Mouse (Mus musculus) spleen, postnatal 36 days (tissue): ENCODE measurements around the gene Cdk14.

Experiments used
- DNase-seq, 2 experiments: peaks; one replicate each; pipeline ENCODE4 v3.0.0; 2022; ENCODE audit warnings: low spot score in 2 of 2, mixed read lengths in 1 of 2

The Cdk14 gene

GRCm38 (mm10) chr5:5419992-5420455, at the start of gene Cdk14:
Cdk14 (minus strand) TSS chr5:5420312.
- peak; percentile 70 to 71 for DNase-seq

DNA sequence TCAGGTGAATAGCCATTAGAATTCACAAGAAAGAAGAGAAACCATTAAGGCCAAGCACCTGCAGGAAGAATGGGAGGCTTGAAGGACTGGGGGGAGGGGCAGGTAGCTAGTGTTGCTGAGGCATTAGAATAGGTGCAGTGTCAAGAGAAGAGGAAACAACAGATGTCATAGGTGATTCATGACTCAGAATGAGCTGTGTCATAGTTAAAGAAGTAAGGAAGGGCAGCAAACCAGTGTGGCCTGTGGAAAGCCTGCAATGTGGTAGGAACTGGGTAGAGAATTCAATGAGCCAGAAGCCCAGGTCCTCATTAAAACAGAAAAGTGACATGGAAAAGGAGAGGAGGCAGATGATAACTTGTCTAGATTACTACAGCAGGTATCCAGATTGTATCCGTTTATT, 45.1 kb upstream of the Cdk14 start:
- DNase-seq: no peak

DNA sequence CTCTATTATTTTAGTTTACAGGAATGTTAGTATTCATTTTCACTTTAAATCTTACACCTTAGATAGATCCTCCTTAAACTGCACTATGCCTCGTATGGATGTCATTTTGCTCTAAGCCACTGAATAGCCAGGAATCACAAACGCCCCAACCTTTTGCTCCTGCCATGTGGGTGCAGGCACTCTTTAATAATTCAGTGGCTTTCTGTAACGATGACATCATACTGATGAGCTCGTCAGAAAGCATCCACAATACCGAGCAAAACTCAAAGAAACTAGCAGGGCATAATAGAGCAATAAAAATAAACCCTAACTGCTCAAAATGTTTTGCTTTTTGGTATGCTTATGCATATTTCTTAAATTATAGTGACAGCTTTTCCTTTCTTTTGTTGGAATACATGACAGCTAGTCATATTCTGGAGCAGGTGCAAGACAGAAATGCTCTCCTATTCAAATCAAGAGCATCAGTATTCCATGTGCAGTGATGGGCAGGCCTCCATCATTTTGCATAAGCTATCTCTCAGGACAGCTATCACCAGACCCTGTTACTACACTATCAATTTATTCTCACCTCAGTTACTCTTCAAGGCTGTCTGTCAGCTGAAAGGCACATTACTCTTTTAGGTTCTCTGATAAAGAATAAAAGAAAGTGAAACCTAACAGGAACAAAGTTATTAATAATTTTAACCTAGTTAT, 11.8 kb upstream of the Cdk14 start:
- no peak for DNase-seq

DNA sequence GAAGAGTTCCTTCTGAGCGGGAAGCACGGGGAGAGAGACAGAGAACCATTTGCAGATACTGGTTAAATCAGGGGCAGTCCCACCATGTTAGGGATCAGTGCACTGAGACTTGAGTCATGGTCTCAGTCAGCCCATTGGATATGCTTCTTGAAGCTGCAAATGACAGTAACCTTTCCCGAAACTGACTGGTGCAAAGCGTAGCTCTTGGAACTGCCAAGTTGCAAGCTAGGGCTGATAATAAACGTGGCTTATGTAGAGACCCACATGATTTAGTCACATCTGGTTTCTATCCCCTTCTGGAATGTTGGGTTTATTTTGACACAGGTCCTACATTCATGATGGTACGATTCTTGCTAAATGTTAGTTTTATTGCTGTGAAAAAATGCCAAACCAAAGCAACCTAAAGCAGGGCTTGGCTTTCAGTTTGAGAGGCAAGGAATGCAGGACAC, 3.6 kb upstream of the Cdk14 start:
- DNase-seq: no peak

DNA sequence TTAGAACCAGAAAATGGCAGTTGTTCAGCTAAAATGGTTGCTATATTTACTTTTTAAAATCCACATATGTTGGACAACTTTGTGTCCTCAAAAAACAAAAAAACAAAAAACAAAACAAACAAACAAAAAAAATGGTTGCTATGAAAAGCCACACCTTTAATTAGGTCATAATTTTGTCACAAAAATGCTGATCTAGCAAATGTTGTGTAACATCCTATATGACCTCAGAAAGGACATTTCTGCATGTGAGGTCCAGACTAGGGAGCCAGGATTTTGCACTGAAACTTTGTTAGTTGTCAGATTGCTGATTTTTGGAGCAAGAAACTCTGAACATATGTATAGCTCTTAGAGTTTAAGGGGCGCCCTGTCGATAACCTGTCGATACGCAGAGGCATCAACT, 3.0 kb upstream of the Cdk14 start:
- no peak for DNase-seq

DNA sequence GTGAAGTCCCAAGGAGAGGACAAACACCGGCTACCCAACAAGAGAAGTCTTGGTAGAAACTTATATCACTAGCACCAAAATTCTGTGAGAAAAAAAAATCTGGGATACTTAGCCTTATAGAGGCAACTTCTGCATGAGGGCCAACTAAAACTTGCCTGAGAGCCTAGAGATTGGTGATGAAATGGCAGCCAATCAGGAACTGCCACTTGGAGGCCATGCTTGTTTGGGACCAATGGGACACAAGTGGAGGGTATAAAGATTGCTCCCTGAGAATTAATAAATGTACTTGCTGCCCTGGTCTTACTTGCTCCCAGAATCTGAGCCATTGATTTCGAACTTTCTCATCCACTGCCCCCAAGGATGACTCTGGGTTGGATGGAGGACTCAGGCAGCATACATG, 1.3 kb upstream of the Cdk14 start:
- DNase-seq: no peak

GRCm38 (mm10) chr5:5419253-5419652, 859 bp downstream of the Cdk14 start:
- DNase-seq: no peak

- DNase-seq: no peak
These were observed 5.3 kb downstream of the Cdk14 start for GRCm38 (mm10) chr5:5414835-5415234.

GRCm38 (mm10) chr5:5411886-5412285, 8.2 kb downstream of the Cdk14 start:
- no peak for DNase-seq

- no peak for DNase-seq
These were observed 18.1 kb downstream of the Cdk14 start for GRCm38 (mm10) chr5:5401986-5402385.

DNA sequence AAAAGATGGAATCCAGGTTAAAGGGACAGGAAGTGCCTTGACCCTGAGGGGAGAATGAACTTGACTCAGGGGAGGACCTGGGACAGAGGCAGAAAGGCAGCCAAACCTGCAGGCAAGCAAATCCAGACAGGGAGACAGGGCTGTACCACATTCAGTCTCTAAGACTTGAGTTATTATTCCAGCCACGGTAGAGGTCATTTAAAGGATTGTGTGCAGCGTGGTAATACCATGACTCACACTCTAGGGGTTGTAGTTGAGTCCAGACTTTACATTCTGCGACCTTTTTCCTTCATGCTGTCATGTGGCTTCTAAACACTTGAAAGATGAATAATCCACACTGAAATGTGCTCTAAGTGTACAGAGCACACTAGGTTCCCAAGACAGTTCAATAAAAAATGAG, 27.3 kb downstream of the Cdk14 start:
- no peak for DNase-seq

- DNase-seq: no peak
These were observed 39.1 kb downstream of the Cdk14 start for GRCm38 (mm10) chr5:5380731-5381718.

- DNase-seq: peak in 1 of 2 experiments; percentile 12
These were observed 40.0 kb downstream of the Cdk14 start for GRCm38 (mm10) chr5:5379870-5380730.

GRCm38 (mm10) chr5:5379501-5379869, 40.6 kb downstream of the Cdk14 start:
- DNase-seq: no peak

- DNase-seq: no peak
These were observed 45.7 kb downstream of the Cdk14 start for GRCm38 (mm10) chr5:5374393-5374792.

- no peak for DNase-seq
These were observed 46.6 kb downstream of the Cdk14 start for GRCm38 (mm10) chr5:5373541-5373940.

- DNase-seq: no peak
These were observed 47.2 kb downstream of the Cdk14 start for GRCm38 (mm10) chr5:5372936-5373335.

- DNase-seq: no peak
These were observed 47.8 kb downstream of the Cdk14 start for GRCm38 (mm10) chr5:5372354-5372753.

DNA sequence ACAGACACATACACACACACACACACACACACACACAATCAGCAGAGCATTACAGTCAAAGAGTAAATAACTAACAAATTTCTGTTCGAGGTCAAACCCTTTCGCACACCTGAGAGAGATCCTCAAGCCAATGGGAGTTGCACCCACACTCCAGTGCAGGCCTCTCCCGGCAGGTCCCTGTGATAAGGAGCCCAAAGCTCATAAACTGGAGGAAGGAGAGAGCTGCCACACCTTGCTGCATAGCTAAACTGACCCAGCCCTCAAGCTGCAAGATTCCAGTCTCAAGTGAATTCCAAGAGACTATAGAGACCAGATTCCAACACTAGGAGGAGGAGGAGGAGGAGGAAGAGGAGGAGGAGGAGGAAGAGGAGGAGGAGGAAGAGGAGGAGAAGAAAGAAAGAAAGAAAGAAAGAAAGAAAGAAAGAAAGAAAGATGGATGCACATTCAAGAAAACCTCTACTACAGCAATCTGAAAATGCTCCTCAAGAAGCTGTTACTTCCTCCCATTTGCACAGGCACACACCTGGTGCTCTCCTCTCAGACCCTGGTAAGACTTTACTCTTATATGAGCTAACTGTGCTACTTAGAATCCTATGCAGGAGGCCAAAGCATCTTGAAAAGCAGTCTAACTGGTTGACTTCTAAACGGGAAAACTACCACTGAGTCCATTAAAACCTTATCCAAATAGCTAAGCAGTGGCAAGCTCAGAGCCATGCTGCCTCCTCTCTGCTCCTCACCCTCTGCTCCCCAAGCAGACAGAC, 49.6 kb downstream of the Cdk14 start:
- DNase-seq: no peak

DNA sequence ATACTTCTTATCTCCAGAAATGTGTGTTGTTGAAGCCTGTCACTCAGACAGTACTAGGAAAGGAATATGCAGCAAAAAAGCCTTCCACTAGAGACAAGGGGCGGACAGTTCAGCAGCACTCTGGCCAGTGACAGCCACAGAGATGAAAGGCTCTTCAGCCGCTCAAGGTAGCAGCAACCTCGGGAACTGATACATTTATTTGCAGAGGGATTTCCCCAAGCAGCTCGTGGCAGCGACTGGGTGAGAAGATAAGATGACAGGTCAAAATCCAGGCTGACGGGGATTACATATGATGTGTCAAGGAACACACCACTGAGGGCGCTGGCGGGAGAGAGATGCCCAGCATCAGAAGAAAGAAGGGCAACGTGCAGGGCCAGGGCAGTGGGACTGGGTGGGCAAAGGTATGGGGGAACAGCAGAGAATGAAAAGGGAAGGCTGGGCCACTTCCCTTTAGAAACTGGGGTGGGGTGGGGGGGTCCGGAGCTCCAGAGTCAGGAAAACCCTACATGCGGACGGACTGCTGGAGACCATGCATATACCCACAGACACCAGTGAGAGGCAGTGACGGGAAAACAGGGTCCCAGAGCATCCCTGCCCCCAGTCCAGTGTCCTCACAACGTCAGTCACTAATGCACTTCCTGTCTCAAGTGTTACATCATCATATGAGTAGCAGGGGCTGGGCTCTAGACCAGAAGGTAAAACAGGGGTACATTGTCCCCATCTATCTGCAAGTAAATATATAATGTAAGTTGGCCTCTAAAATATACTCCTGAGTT, 51.5 kb downstream of the Cdk14 start:
- no peak for DNase-seq
